Mouse (Mus musculus) forebrain, embryonic 15.5 days (tissue): ENCODE data around the gene Dazap1. TPM values are rescaled to one million over a fixed set of nuclear protein-coding genes. Genes with fewer than 3 reads are reported as not detected.

Source experiments
- ATAC-seq: fragments of 200-750 bp; cut with Nextera tagmentation; replicated peaks from 2 replicates; pipeline ENCODE4 v1.8.0; 2017; ENCODE audit warnings: mild to moderate bottlenecking, moderate TSS enrichment, moderate library complexity
- H3K27ac ChIP-seq: fragments of 300-500 bp; sonication (generic); replicated peaks from 2 replicates; pipeline ENCODE4 v1.5.1; 2015; ENCODE audit warnings: mild to moderate bottlenecking, inconsistent platforms
- H3K27me3 ChIP-seq: fragments of 300-500 bp; sonication (generic); 2 replicates; pipeline ENCODE4 v1.6.1; 2015; ENCODE audit warnings: inconsistent platforms
- H3K36me3 ChIP-seq: fragments of 300-500 bp; sonication (generic); 2 replicates; pipeline ENCODE4 v1.6.1; 2015; ENCODE audit warnings: mild to moderate bottlenecking, inconsistent platforms
- H3K4me1 ChIP-seq: fragments of 300-500 bp; sonication (generic); 2 replicates; pipeline ENCODE4 v1.6.1; 2015; ENCODE audit warnings: inconsistent platforms
- H3K4me2 ChIP-seq: fragments of 300-500 bp; sonication (generic); replicated peaks from 2 replicates; pipeline ENCODE4 v1.6.1; 2015; ENCODE audit warnings: mild to moderate bottlenecking, inconsistent platforms
- H3K4me3 ChIP-seq: fragments of 300-500 bp; sonication (generic); 2 replicates; pipeline ENCODE4 v1.5.1; 2015; ENCODE audit warnings: mild to moderate bottlenecking, inconsistent platforms
- H3K9ac ChIP-seq: fragments of 300-500 bp; sonication (generic); replicated peaks from 2 replicates; pipeline ENCODE4 v1.6.1; 2015; ENCODE audit warnings: mild to moderate bottlenecking, inconsistent platforms
- H3K9me3 ChIP-seq: fragments of 300-500 bp; sonication (generic); 2 replicates; pipeline ENCODE4 v1.6.1; 2016; ENCODE audit warnings: inconsistent platforms
- WGBS: fragments of 180-500 bp; shearing (Covaris S2); methylation state at CpG from one replicate; pipeline ENCODE4 v1.1.7; 2015; ENCODE audit warnings: mixed read lengths; 5-methylcytosine and 5-hydroxymethylcytosine counted together
- polyA plus RNA-seq: library from polyadenylated mRNA; unstranded; fragments of >200 nt; fragmentation: Nextera tagmentation; extraction: Ambion mirVana; gene quantifications from 2 replicates; pipeline ENCODE4 v1.2.1, GENCODE M21; 2015

Gene Dazap1
- polyA plus RNA-seq, 1 experiment from 2014 or later = 70.0 TPM

GRCm38 (mm10) chr10:80252011-80252410 lies 9.3 kb upstream of the Dazap1 start:
- no peak for ATAC-seq
- no peaks in the 10 kb centered on the region for H3K27me3 ChIP-seq
- peaks cover 21% of the 10 kb centered on the region for H3K4me1 ChIP-seq
- peaks cover 33% of the 10 kb centered on the region for H3K36me3 ChIP-seq
- no peak overlapping the region for H3K27ac ChIP-seq
- H3K9me3 ChIP-seq = no peaks in the 10 kb centered on the region
- no peak overlapping the region for H3K4me3 ChIP-seq
- H3K4me2 ChIP-seq = no peak overlapping the region
- no peak overlapping the region for H3K9ac ChIP-seq

- 92% methylated on average over 11 of the region's 11 CpGs for WGBS
- Histone ChIP-seq H3K4me2 (no peak overlapping the region), H3K4me3 (no peak overlapping the region), H3K4me1 (peaks cover 21% of the 10 kb centered on the region), H3K27me3 (no peaks in the 10 kb centered on the region), H3K9me3 (no peaks in the 10 kb centered on the region), H3K36me3 (peaks cover 34% of the 10 kb centered on the region), H3K27ac (no peak overlapping the region), H3K9ac (no peak overlapping the region)
- no peak for ATAC-seq
Measured at GRCm38 (mm10) chr10:80252493-80253274, 8.6 kb upstream of the Dazap1 start.

GRCm38 (mm10) chr10:80253551-80253950 lies 7.7 kb upstream of the Dazap1 start:
- Histone ChIP-seq H3K27ac (no peak overlapping the region), H3K36me3 (peaks cover 40% of the 10 kb centered on the region), H3K27me3 (no peaks in the 10 kb centered on the region), H3K4me2 (no peak overlapping the region), H3K9me3 (no peaks in the 10 kb centered on the region), H3K4me3 (no peak overlapping the region), H3K4me1 (peaks cover 17% of the 10 kb centered on the region), H3K9ac (no peak overlapping the region)
- 94% methylated on average over 6 of the region's 6 CpGs for WGBS
- ATAC-seq = no peak

GRCm38 (mm10) chr10:80254331-80255297 lies 6.7 kb upstream of the Dazap1 start:
- Histone ChIP-seq H3K36me3 (peaks cover 40% of the 10 kb centered on the region), H3K4me3 (no peak overlapping the region)
- WGBS = 95% methylated on average over 26 of the region's 26 CpGs

GRCm38 (mm10) chr10:80255881-80256535 lies 5.3 kb upstream of the Dazap1 start:
- H3K4me3 ChIP-seq = no peak overlapping the region
- no peak overlapping the region for H3K9ac ChIP-seq
- WGBS = 88% methylated on average over 5 of the region's 5 CpGs
- ATAC-seq = no peak
- no peak overlapping the region for H3K4me2 ChIP-seq
- no peak overlapping the region for H3K27ac ChIP-seq
- peaks cover 40% of the 10 kb centered on the region for H3K36me3 ChIP-seq
- no peaks in the 10 kb centered on the region for H3K9me3 ChIP-seq
- H3K27me3 ChIP-seq = no peaks in the 10 kb centered on the region
- H3K4me1 ChIP-seq = peaks cover 20% of the 10 kb centered on the region

More at GRCm38 (mm10) chr10:80254331-80255297, 6.7 kb upstream of the Dazap1 start:
- Histone ChIP-seq H3K9ac (no peak overlapping the region), H3K9me3 (no peaks in the 10 kb centered on the region), H3K27me3 (no peaks in the 10 kb centered on the region), H3K4me2 (no peak overlapping the region), H3K4me1 (peaks cover 20% of the 10 kb centered on the region), H3K27ac (no peak overlapping the region)
- no peak for ATAC-seq

- H3K9me3 ChIP-seq = no peaks in the 10 kb centered on the region
- no peak overlapping the region for H3K9ac ChIP-seq
- no peak overlapping the region for H3K4me2 ChIP-seq
- no peak overlapping the region for H3K27ac ChIP-seq
- no peak for ATAC-seq
- 84% methylated on average over 2 of the region's 2 CpGs for WGBS
- no peak overlapping the region for H3K4me3 ChIP-seq
- no peaks in the 10 kb centered on the region for H3K27me3 ChIP-seq
- peaks cover 26% of the 10 kb centered on the region for H3K4me1 ChIP-seq
- peaks cover 40% of the 10 kb centered on the region for H3K36me3 ChIP-seq
Measured at GRCm38 (mm10) chr10:80257936-80258335, 3.4 kb upstream of the Dazap1 start.

- no peak overlapping the region for H3K4me3 ChIP-seq
- H3K4me1 ChIP-seq = peaks cover 26% of the 10 kb centered on the region
- no peaks in the 10 kb centered on the region for H3K27me3 ChIP-seq
- H3K9ac ChIP-seq = no peak overlapping the region
- no peak overlapping the region for H3K4me2 ChIP-seq
- WGBS = 91% methylated on average over 14 of the region's 14 CpGs
- H3K9me3 ChIP-seq = no peaks in the 10 kb centered on the region
- H3K27ac ChIP-seq = no peak overlapping the region
- no peak for ATAC-seq
- peaks cover 36% of the 10 kb centered on the region for H3K36me3 ChIP-seq
Measured at GRCm38 (mm10) chr10:80258752-80259462, 2.4 kb upstream of the Dazap1 start.

- H3K4me2 ChIP-seq = peak overlapping the region; percentile 83
- no peak overlapping the region for H3K27ac ChIP-seq
- H3K4me3 ChIP-seq = peak overlapping the region; percentile 53; the same call in 1 of the 2 replicates
- no peak overlapping the region for H3K9ac ChIP-seq
- H3K4me1 ChIP-seq = peaks cover 31% of the 10 kb centered on the region
- WGBS = 75% methylated on average over 6 of the region's 6 CpGs
- ATAC-seq = no peak
- H3K27me3 ChIP-seq = no peaks in the 10 kb centered on the region
- H3K9me3 ChIP-seq = no peaks in the 10 kb centered on the region
- peaks cover 31% of the 10 kb centered on the region for H3K36me3 ChIP-seq
Measured at GRCm38 (mm10) chr10:80259463-80259805, 1.9 kb upstream of the Dazap1 start.

- H3K4me1 ChIP-seq = peaks cover 31% of the 10 kb centered on the region
- peak overlapping the region; percentile 89 for H3K27ac ChIP-seq
- H3K4me2 ChIP-seq = peak overlapping the region; percentile 83
- no peak for ATAC-seq
- H3K4me3 ChIP-seq = peak overlapping the region; percentile 53
- no peaks in the 10 kb centered on the region for H3K27me3 ChIP-seq
- peak overlapping the region; percentile 60 for H3K9ac ChIP-seq
- H3K36me3 ChIP-seq = peaks cover 25% of the 10 kb centered on the region
- H3K9me3 ChIP-seq = no peaks in the 10 kb centered on the region
- 5% methylated on average over 19 of the region's 19 CpGs for WGBS
Measured at GRCm38 (mm10) chr10:80259861-80260641, 1.2 kb upstream of the Dazap1 start.

GRCm38 (mm10) chr10:80261585-80261968 lies 291 bp downstream of the Dazap1 start:
- Histone ChIP-seq H3K27ac (peak overlapping the region; percentile 89), H3K9ac (peak overlapping the region; percentile 60), H3K4me1 (peaks cover 43% of the 10 kb centered on the region), H3K4me2 (peak overlapping the region; percentile 83), H3K9me3 (no peaks in the 10 kb centered on the region), H3K36me3 (peaks cover 11% of the 10 kb centered on the region; the same call in 1 of the 2 replicates), H3K27me3 (no peaks in the 10 kb centered on the region), H3K4me3 (peak overlapping the region; percentile 53)
- peak; percentile 31 for ATAC-seq
- under 1% methylated on average over 14 of the region's 14 CpGs for WGBS

GRCm38 (mm10) chr10:80262169-80262568 lies 883 bp downstream of the Dazap1 start:
- peaks cover 49% of the 10 kb centered on the region for H3K4me1 ChIP-seq

More at GRCm38 (mm10) chr10:80262169-80262568, 883 bp downstream of the Dazap1 start:
- Histone ChIP-seq H3K4me3 (no peak overlapping the region), H3K4me2 (peak overlapping the region; percentile 83), H3K9ac (no peak overlapping the region), H3K27ac (peak overlapping the region; percentile 89; the same call in 1 of the 2 replicates), H3K27me3 (no peaks in the 10 kb centered on the region), H3K36me3 (peaks cover 6% of the 10 kb centered on the region; the same call in 1 of the 2 replicates), H3K9me3 (no peaks in the 10 kb centered on the region)
- no peak for ATAC-seq
- 74% methylated on average over 12 of the region's 12 CpGs for WGBS
